Mouse (Mus musculus): Measurements from ENCODE around the gene Rnh1. TPM values are rescaled to one million over a fixed set of nuclear protein-coding genes. Genes with fewer than 3 reads are reported as not detected.

The Rnh1 gene
- polyA plus RNA-seq, 1 experiment from 2014 or later = 93.7 TPM

- ATAC-seq (replicated peaks; ENCODE audit: low FRiP score) (no peak), DNase-seq (ENCODE audit: low spot score) (no peak)
- Histone ChIP-seq H3K9me3 (ENCODE audit: control insufficient read depth, low read length) (no peaks in the 10 kb centered on the region), H3K27ac (ENCODE audit: low read depth, low read length) (no peak overlapping the region), H3K4me2 (no peak overlapping the region), H3K4me3 (ENCODE audit: low read depth, low read length) (no peak overlapping the region), H3K4me1 (replicated peaks; ENCODE audit: control insufficient read depth, insufficient read depth, low read length) (peaks cover 50% of the 10 kb centered on the region), H3K36me3 (ENCODE audit: control insufficient read depth, insufficient read depth, low read length) (no peaks in the 10 kb centered on the region), H3K27me3 (replicated peaks; ENCODE audit: control insufficient read depth, insufficient read depth, low read length) (peaks cover 8% of the 10 kb centered on the region; the same call in 1 of the 2 replicates), H3K9ac (ENCODE audit: low read depth, low read length) (no peak overlapping the region)
- 84% methylated on average over 14 of the region's 14 CpGs for WGBS
These were observed 38.0 kb upstream of the Rnh1 start for GRCm38 (mm10) chr7:141210606-141211131.

- Histone ChIP-seq H3K4me3 (ENCODE audit: low read depth, low read length) (no peak overlapping the region), H3K4me2 (peak overlapping the region; percentile 13; the same call in 1 of the 2 replicates), H3K27ac (ENCODE audit: low read depth, low read length) (peak overlapping the region; percentile 20; the same call in 1 of the 2 replicates), H3K9ac (ENCODE audit: low read depth, low read length) (peak overlapping the region; percentile 31; the same call in 1 of the 2 replicates), H3K27me3 (replicated peaks; ENCODE audit: control insufficient read depth, insufficient read depth, low read length) (peaks cover 8% of the 10 kb centered on the region; the same call in 1 of the 2 replicates), H3K4me1 (replicated peaks; ENCODE audit: control insufficient read depth, insufficient read depth, low read length) (peaks cover 47% of the 10 kb centered on the region), H3K9me3 (ENCODE audit: control insufficient read depth, low read length) (no peaks in the 10 kb centered on the region), H3K36me3 (ENCODE audit: control insufficient read depth, insufficient read depth, low read length) (no peaks in the 10 kb centered on the region)
- DNase-seq (ENCODE audit: low spot score) = no peak
- 72% methylated on average over 12 of the region's 12 CpGs for WGBS
- ATAC-seq (replicated peaks; ENCODE audit: low FRiP score) = no peak
These were observed 37.5 kb upstream of the Rnh1 start for GRCm38 (mm10) chr7:141210137-141210536.

- H3K27me3 ChIP-seq (replicated peaks; ENCODE audit: control insufficient read depth, insufficient read depth, low read length) = peaks cover 8% of the 10 kb centered on the region; the same call in 1 of the 2 replicates
- peak overlapping the region; percentile 66 for H3K27ac ChIP-seq (ENCODE audit: low read depth, low read length)
- no peak overlapping the region for H3K4me3 ChIP-seq (ENCODE audit: low read depth, low read length)
- H3K9ac ChIP-seq (ENCODE audit: low read depth, low read length) = peak overlapping the region; percentile 15; the same call in 1 of the 2 replicates
- H3K4me2 ChIP-seq = peak overlapping the region; percentile 13
- H3K9me3 ChIP-seq (ENCODE audit: control insufficient read depth, low read length) = no peaks in the 10 kb centered on the region
- 46% methylated on average over 3 of the region's 3 CpGs for WGBS
- peaks cover 47% of the 10 kb centered on the region for H3K4me1 ChIP-seq (replicated peaks; ENCODE audit: control insufficient read depth, insufficient read depth, low read length)
- ATAC-seq (replicated peaks; ENCODE audit: low FRiP score) (peak; percentile 83), DNase-seq (ENCODE audit: low spot score) (no peak)
- no peaks in the 10 kb centered on the region for H3K36me3 ChIP-seq (ENCODE audit: control insufficient read depth, insufficient read depth, low read length)
These were observed 36.9 kb upstream of the Rnh1 start for GRCm38 (mm10) chr7:141209526-141209925.

- Histone ChIP-seq H3K4me3 (ENCODE audit: low read depth, low read length) (no peak overlapping the region), H3K9ac (ENCODE audit: low read depth, low read length) (no peak overlapping the region), H3K4me2 (no peak overlapping the region), H3K9me3 (ENCODE audit: control insufficient read depth, low read length) (no peaks in the 10 kb centered on the region), H3K27me3 (replicated peaks; ENCODE audit: control insufficient read depth, insufficient read depth, low read length) (peaks cover 5% of the 10 kb centered on the region; the same call in 1 of the 2 replicates), H3K4me1 (replicated peaks; ENCODE audit: control insufficient read depth, insufficient read depth, low read length) (peaks cover 42% of the 10 kb centered on the region), H3K36me3 (ENCODE audit: control insufficient read depth, insufficient read depth, low read length) (no peaks in the 10 kb centered on the region), H3K27ac (ENCODE audit: low read depth, low read length) (0 out of 2 replicates have a peak overlapping the region, but pooled peaks have one; percentile 2)
- DNase-seq (ENCODE audit: low spot score) = no peak
- 80% methylated on average over 18 of the region's 18 CpGs for WGBS
- peak; percentile 74 for ATAC-seq (replicated peaks; ENCODE audit: low FRiP score)
These were observed 33.7 kb upstream of the Rnh1 start for GRCm38 (mm10) chr7:141206182-141206937.

GRCm38 (mm10) chr7:141205504-141205903 is 32.8 kb upstream of the Rnh1 start:
- no peak overlapping the region for H3K4me3 ChIP-seq (ENCODE audit: low read depth, low read length)
- ATAC-seq (replicated peaks; ENCODE audit: low FRiP score) (no peak), DNase-seq (ENCODE audit: low spot score) (no peak)
- H3K27me3 ChIP-seq (replicated peaks; ENCODE audit: control insufficient read depth, insufficient read depth, low read length) = no peaks in the 10 kb centered on the region
- WGBS = 90% methylated on average over 5 of the region's 5 CpGs
- no peak overlapping the region for H3K4me2 ChIP-seq
- no peak overlapping the region for H3K27ac ChIP-seq (ENCODE audit: low read depth, low read length)
- no peaks in the 10 kb centered on the region for H3K9me3 ChIP-seq (ENCODE audit: control insufficient read depth, low read length)
- no peak overlapping the region for H3K9ac ChIP-seq (ENCODE audit: low read depth, low read length)
- no peaks in the 10 kb centered on the region for H3K36me3 ChIP-seq (ENCODE audit: control insufficient read depth, insufficient read depth, low read length)
- peaks cover 38% of the 10 kb centered on the region for H3K4me1 ChIP-seq (replicated peaks; ENCODE audit: control insufficient read depth, insufficient read depth, low read length)

GRCm38 (mm10) chr7:141204546-141204945 is 31.9 kb upstream of the Rnh1 start:
- peaks cover 30% of the 10 kb centered on the region for H3K4me1 ChIP-seq (replicated peaks; ENCODE audit: control insufficient read depth, insufficient read depth, low read length)
- 0 out of 2 replicates have a peak overlapping the region, but pooled peaks have one; percentile 0 for H3K9ac ChIP-seq (ENCODE audit: low read depth, low read length)
- no peaks in the 10 kb centered on the region for H3K36me3 ChIP-seq (ENCODE audit: control insufficient read depth, insufficient read depth, low read length)
- 0 out of 2 replicates have a peak overlapping the region, but pooled peaks have one; percentile 5 for H3K27ac ChIP-seq (ENCODE audit: low read depth, low read length)
- no peaks in the 10 kb centered on the region for H3K9me3 ChIP-seq (ENCODE audit: control insufficient read depth, low read length)
- 61% methylated on average over 3 of the region's 3 CpGs for WGBS
- no peak overlapping the region for H3K4me3 ChIP-seq (ENCODE audit: low read depth, low read length)
- ATAC-seq (replicated peaks; ENCODE audit: low FRiP score) (no peak), DNase-seq (ENCODE audit: low spot score) (no peak)
- no peaks in the 10 kb centered on the region for H3K27me3 ChIP-seq (replicated peaks; ENCODE audit: control insufficient read depth, insufficient read depth, low read length)
- no peak overlapping the region for H3K4me2 ChIP-seq

- no peaks in the 10 kb centered on the region for H3K27me3 ChIP-seq (replicated peaks; ENCODE audit: control insufficient read depth, insufficient read depth, low read length)
- no peaks in the 10 kb centered on the region for H3K9me3 ChIP-seq (ENCODE audit: control insufficient read depth, low read length)
- ATAC-seq (replicated peaks; ENCODE audit: low FRiP score) = no peak
- no peaks in the 10 kb centered on the region for H3K36me3 ChIP-seq (ENCODE audit: control insufficient read depth, insufficient read depth, low read length)
- no peak for DNase-seq (ENCODE audit: low spot score)
- 88% methylated on average over 4 of the region's 4 CpGs for WGBS
- 0 out of 2 replicates have a peak overlapping the region, but pooled peaks have one; percentile 55 for H3K27ac ChIP-seq (ENCODE audit: low read depth, low read length)
- H3K4me2 ChIP-seq = peak overlapping the region; percentile 63
- peaks cover 40% of the 10 kb centered on the region for H3K4me1 ChIP-seq (replicated peaks; ENCODE audit: control insufficient read depth, insufficient read depth, low read length)
- H3K9ac ChIP-seq (ENCODE audit: low read depth, low read length) = no peak overlapping the region; the same call in 1 of the 2 replicates
- no peak overlapping the region; the same call in 1 of the 2 replicates for H3K4me3 ChIP-seq (ENCODE audit: low read depth, low read length)
These were observed 25.5 kb upstream of the Rnh1 start for GRCm38 (mm10) chr7:141198121-141198520.

GRCm38 (mm10) chr7:141196619-141197282 is 24.1 kb upstream of the Rnh1 start:
- ATAC-seq (replicated peaks; ENCODE audit: low FRiP score) (peak; percentile 50), DNase-seq (ENCODE audit: low spot score) (no peak)
- Histone ChIP-seq H3K4me3 (ENCODE audit: low read depth, low read length) (peak overlapping the region; percentile 32), H3K9me3 (ENCODE audit: control insufficient read depth, low read length) (no peaks in the 10 kb centered on the region), H3K27ac (ENCODE audit: low read depth, low read length) (peak overlapping the region; percentile 76), H3K4me1 (replicated peaks; ENCODE audit: control insufficient read depth, insufficient read depth, low read length) (peaks cover 50% of the 10 kb centered on the region), H3K27me3 (replicated peaks; ENCODE audit: control insufficient read depth, insufficient read depth, low read length) (no peaks in the 10 kb centered on the region), H3K4me2 (peak overlapping the region; percentile 63), H3K9ac (ENCODE audit: low read depth, low read length) (peak overlapping the region; percentile 61), H3K36me3 (ENCODE audit: control insufficient read depth, insufficient read depth, low read length) (peaks cover 6% of the 10 kb centered on the region)
- WGBS = 73% methylated on average over 8 of the region's 8 CpGs

Measured in liver, embryonic 11.5 days (tissue).